Mouse (Mus musculus) kidney, embryonic 14.5 days (tissue): ENCODE results near the gene Fbxo31. TPM values are rescaled to one million over a fixed set of nuclear protein-coding genes. Genes with fewer than 3 reads are reported as not detected.

Source experiments
- ATAC-seq: fragments of 200-750 bp; cut with Nextera tagmentation; 2 replicates; pipeline ENCODE4 v1.8.0; 2017; ENCODE audit warnings: moderate number of reproducible peaks, mild to moderate bottlenecking, moderate TSS enrichment, moderate library complexity; ENCODE audit not compliant: low FRiP score, low TSS enrichment
- H3K27ac ChIP-seq: fragments of 300-500 bp; sonication (generic); 2 replicates; pipeline ENCODE4 v1.5.1; 2014; ENCODE audit warnings: low read depth, mild to moderate bottlenecking, low read length, moderate library complexity, mixed read lengths
- H3K27me3 ChIP-seq: fragments of 300-500 bp; sonication (generic); 2 replicates; pipeline ENCODE4 v1.6.1; 2014; ENCODE audit warnings: mild to moderate bottlenecking, low read length; ENCODE audit not compliant: control insufficient read depth, insufficient read depth
- H3K36me3 ChIP-seq: fragments of 300-500 bp; sonication (generic); 2 replicates; pipeline ENCODE4 v1.6.1; 2014; ENCODE audit warnings: low read length, mixed read lengths; ENCODE audit not compliant: control insufficient read depth, insufficient read depth
- H3K4me1 ChIP-seq: fragments of 300-500 bp; sonication (generic); 2 replicates; pipeline ENCODE4 v1.6.1; 2014; ENCODE audit warnings: low read length, mixed read lengths; ENCODE audit not compliant: control insufficient read depth, insufficient read depth
- H3K4me2 ChIP-seq: fragments of 300-500 bp; sonication (generic); replicated peaks from 2 replicates; pipeline ENCODE4 v1.6.1; 2014; ENCODE audit warnings: low read depth, mild to moderate bottlenecking, low read length
- H3K4me3 ChIP-seq: fragments of 300-500 bp; sonication (generic); 2 replicates; pipeline ENCODE4 v1.5.1; 2014; ENCODE audit warnings: mild to moderate bottlenecking, low read length
- H3K9ac ChIP-seq: fragments of 300-500 bp; sonication (generic); 2 replicates; pipeline ENCODE4 v1.6.1; 2014; ENCODE audit warnings: low read depth, mild to moderate bottlenecking, low read length, moderate library complexity
- H3K9me3 ChIP-seq: fragments of 300-500 bp; sonication (generic); 2 replicates; pipeline ENCODE4 v1.6.1; 2016; ENCODE audit warnings: low read length; ENCODE audit not compliant: control insufficient read depth
- WGBS: fragments of 180-500 bp; shearing (Covaris S2); extraction: QIAGEN DNeasy Blood & Tissue Kit; methylation state at CpG from one replicate; pipeline ENCODE4 v1.1.7; 2014; 5-methylcytosine and 5-hydroxymethylcytosine counted together
- polyA plus RNA-seq: library from polyadenylated mRNA; unstranded; fragments of >200 nt; fragmentation: Nextera tagmentation; extraction: Ambion mirVana; gene quantifications from 2 replicates; pipeline ENCODE4 v1.2.1, GENCODE M21; 2014

The Fbxo31 gene
- polyA plus RNA-seq, 1 experiment from 2014 or later, result 17.0 TPM

DNA sequence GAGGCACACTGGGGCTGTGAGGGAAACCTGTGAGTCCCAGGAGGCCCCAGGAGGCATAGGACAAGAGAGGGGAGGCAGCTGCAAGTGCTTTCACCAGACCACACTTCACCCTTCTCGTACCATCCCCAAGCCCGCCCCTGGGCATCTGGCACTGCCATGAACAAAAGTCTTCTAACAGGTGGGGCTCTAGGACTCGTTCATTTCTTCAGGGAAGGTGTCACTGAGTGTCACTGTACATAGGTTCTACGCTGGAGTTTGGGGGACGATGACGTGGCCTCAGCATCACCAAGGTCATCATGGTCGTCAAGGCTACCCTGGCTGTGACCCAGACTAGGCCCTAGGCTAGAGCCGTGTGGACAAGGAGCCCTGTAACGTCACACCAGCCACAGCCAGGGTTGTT, 50.9 kb downstream of the Fbxo31 start:
- no peak overlapping the region for H3K4me3 ChIP-seq
- no peaks in the 10 kb centered on the region for H3K27me3 ChIP-seq
- no peak overlapping the region for H3K4me2 ChIP-seq
- ATAC-seq, result no peak
- no peaks in the 10 kb centered on the region for H3K36me3 ChIP-seq
- 84% methylated on average over 9 of the region's 9 CpGs for WGBS
- no peak overlapping the region for H3K27ac ChIP-seq
- 0 out of 2 replicates have a peak, but pooled peaks cover 4% of the 10 kb centered on the region for H3K4me1 ChIP-seq
- H3K9me3 ChIP-seq, result no peaks in the 10 kb centered on the region
- H3K9ac ChIP-seq, result no peak overlapping the region

DNA sequence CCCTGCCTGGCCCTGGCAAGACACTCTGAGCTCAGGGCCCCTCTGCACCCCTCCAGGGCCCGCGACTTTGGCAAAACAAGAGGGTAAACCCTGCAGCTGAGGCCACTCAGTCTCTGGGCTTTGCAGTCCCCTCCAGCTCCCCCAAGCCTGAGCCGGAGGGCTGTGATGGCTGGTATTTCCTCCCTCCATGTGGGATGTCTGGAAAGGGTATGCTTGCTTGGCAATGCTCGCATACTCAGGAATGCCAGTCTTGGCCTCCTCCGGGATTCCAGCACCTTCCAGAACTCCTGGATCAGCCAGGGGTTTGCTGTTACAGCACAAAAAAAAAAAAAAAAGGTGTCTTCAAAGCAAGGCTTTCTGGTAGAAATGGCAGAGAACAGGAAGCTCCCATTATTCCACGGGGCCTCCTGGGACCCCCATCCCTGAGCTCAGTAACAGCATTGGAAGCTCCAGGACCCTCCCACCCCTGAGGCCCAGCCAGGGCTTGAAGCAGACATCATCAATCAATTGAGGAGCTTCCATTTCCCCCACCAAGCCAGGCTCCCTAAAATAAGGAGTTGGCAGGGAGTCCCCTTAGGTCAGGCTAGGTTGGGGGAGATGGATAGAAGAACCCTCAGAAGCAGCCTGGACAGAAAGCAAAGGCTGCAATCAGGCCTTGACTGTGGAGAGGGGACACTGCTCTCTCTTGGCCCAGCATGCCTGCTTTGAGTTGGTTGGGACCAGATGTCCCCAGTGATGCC, 51.6 kb downstream of the Fbxo31 start:
- Histone ChIP-seq H3K4me1 (peaks cover 4% of the 10 kb centered on the region; the same call in 1 of the 2 replicates), H3K4me2 (no peak overlapping the region), H3K9me3 (no peaks in the 10 kb centered on the region), H3K4me3 (no peak overlapping the region), H3K27ac (no peak overlapping the region), H3K36me3 (no peaks in the 10 kb centered on the region), H3K27me3 (no peaks in the 10 kb centered on the region), H3K9ac (no peak overlapping the region)
- no peak for ATAC-seq
- 43% methylated on average over 6 of the region's 6 CpGs for WGBS

DNA sequence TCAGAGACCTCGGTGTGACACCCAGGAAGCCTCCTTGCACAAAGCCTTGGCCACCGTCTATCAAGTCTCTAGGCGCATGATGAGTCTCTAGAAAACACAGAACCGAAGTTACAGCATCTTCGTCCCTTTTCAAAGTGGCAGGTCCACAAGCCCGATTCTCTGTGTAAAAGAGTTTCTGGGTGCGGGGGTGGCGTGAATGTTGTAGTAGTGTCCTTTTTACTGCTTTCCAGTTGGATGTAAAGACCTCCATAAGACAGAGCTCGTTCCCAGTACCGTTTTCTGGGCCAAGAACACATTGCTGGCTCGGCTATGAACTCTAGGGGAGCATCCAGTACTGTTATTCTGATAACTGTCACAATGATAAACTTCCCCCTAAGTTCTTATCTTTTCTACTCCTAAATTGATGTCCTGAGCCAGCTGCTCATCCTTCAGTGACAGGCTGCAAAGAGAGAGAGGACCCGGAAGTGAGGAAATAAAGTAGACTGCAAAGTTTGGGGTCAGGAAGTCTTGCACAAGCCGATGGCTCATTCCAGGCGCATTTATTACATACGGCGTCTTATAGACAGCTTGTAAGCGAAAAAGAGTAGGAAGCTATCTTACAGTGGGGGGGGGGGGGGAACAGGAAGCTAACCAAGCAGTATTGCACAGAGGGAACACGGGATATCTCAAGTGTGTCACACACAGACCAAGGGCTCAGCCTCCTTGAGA, 53.3 kb downstream of the Fbxo31 start:
- no peak overlapping the region for H3K4me3 ChIP-seq
- no peaks in the 10 kb centered on the region for H3K9me3 ChIP-seq
- H3K36me3 ChIP-seq, result no peaks in the 10 kb centered on the region
- no peaks in the 10 kb centered on the region for H3K27me3 ChIP-seq
- H3K9ac ChIP-seq, result no peak overlapping the region
- H3K4me2 ChIP-seq, result no peak overlapping the region
- peak overlapping the region; percentile 6; the same call in 1 of the 2 replicates for H3K27ac ChIP-seq
- WGBS, result 69% methylated on average over 18 of the region's 18 CpGs
- ATAC-seq, result no peak
- peaks cover 4% of the 10 kb centered on the region; the same call in 1 of the 2 replicates for H3K4me1 ChIP-seq

DNA sequence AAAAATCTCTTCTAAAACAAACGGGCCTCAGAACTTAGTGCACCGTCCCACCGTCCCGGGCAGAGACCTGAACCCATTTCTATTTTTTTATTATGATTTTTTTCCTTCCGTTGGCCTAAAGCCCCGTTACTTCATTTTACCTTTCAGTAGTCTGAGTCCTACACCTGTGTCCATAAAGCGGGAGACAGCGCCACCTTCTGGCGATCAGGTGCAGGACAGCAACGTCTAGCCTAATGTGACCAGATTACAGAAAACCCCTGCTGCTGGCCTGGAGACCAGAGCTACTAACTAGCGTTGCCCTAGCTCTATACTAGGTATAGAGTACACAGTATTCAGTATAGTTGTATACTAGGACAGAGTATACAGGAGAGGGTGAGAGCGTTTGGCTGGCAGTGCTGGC, 65.2 kb downstream of the Fbxo31 start:
- H3K4me1 ChIP-seq, result peaks cover 4% of the 10 kb centered on the region; the same call in 1 of the 2 replicates
- ATAC-seq, result peak; percentile 76
- H3K27me3 ChIP-seq, result no peaks in the 10 kb centered on the region
- no peaks in the 10 kb centered on the region for H3K9me3 ChIP-seq
- no peaks in the 10 kb centered on the region for H3K36me3 ChIP-seq
- H3K4me3 ChIP-seq, result no peak overlapping the region
- no peak overlapping the region for H3K9ac ChIP-seq
- WGBS, result 5% methylated on average over 12 of the region's 12 CpGs
- H3K27ac ChIP-seq, result no peak overlapping the region
- no peak overlapping the region for H3K4me2 ChIP-seq

DNA sequence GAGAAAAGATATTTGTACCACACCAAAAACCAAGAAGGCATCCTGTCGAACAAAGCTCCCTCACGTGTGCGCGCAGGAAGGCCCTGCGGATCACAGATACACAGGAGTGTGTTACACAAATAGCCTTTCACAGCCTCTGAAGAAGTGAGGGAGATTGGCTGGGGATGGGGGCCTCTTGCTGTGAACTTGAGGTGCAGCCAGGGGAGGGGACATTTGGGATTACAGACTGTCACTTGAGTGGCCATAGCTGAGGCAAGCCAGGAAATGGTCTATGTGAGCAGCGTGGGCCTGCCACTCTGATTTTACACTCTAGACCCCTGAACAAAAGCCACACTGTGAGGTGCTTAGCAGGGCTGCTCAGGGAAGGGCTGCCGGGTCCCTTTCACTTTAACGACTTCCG, 66.9 kb downstream of the Fbxo31 start:
- Histone ChIP-seq H3K4me2 (no peak overlapping the region), H3K4me3 (no peak overlapping the region), H3K27ac (no peak overlapping the region), H3K9ac (no peak overlapping the region), H3K27me3 (peaks cover 4% of the 10 kb centered on the region; the same call in 1 of the 2 replicates), H3K9me3 (no peaks in the 10 kb centered on the region), H3K4me1 (peaks cover 4% of the 10 kb centered on the region; the same call in 1 of the 2 replicates), H3K36me3 (no peaks in the 10 kb centered on the region)
- 56% methylated on average over 9 of the region's 9 CpGs for WGBS
- ATAC-seq, result no peak

Other genes starting within 250 kb of the Fbxo31 start
- gene 1700018B08Rik, start 34.5 kb downstream of the Fbxo31 start, polyA plus RNA-seq, result not detected in 2 replicates
- gene Map1lc3b, start 11.6 kb upstream of the Fbxo31 start, polyA plus RNA-seq, result 204 and 205 TPM in 2 replicates
- gene Zcchc14, start 74.1 kb upstream of the Fbxo31 start, polyA plus RNA-seq, result 19.3 and 26.9 TPM in 2 replicates
- gene Jph3, start 150.8 kb upstream of the Fbxo31 start, polyA plus RNA-seq, result 0.30 and 0.46 TPM in 2 replicates